Mouse (Mus musculus) neural tube, embryonic 10.5 days (tissue): ENCODE results near the gene Plekho1.
A peak's percentile ranks its signal among the peaks of the same experiment; 100 is the strongest.
"Not testable (repeated sequence)": the region's sequence is repeated elsewhere in the genome, so short reads cannot be mapped to it uniquely, and the experiment has no call there.

ENCODE experiments used
- DNase-seq: peaks from one replicate; pipeline ENCODE4 v3.0.0-alpha.2; 2017; ENCODE audit warnings: low spot score; ENCODE audit errors: extremely low spot score

Gene Plekho1

GRCm38 (mm10) chr3:95951566-95951965 is 44.2 kb downstream of the Plekho1 start:
- DNase-seq = not testable (repeated sequence)

GRCm38 (mm10) chr3:95950763-95951551 is 44.8 kb downstream of the Plekho1 start:
- peak; percentile 96 for DNase-seq

GRCm38 (mm10) chr3:95948325-95948724 is 47.5 kb downstream of the Plekho1 start:
- no peak for DNase-seq

- DNase-seq = no peak
Observed at GRCm38 (mm10) chr3:95945731-95946240, 50.0 kb downstream of the Plekho1 start.

- DNase-seq = no peak
Observed at GRCm38 (mm10) chr3:95944742-95945141, 51.1 kb downstream of the Plekho1 start.

GRCm38 (mm10) chr3:95943226-95943625 is 52.6 kb downstream of the Plekho1 start:
- DNase-seq = no peak

- no peak for DNase-seq
Observed at GRCm38 (mm10) chr3:95942749-95943148, 53.1 kb downstream of the Plekho1 start.

- DNase-seq = no peak
Observed at GRCm38 (mm10) chr3:95938835-95939234, 57.0 kb downstream of the Plekho1 start.
